Mouse (Mus musculus): ENCODE measurements around the gene Ubac2. TPM values are rescaled to one million over a fixed set of nuclear protein-coding genes. Genes with fewer than 3 reads are reported as not detected.

The Ubac2 gene
- total RNA-seq, 1 experiment, result 41.5 TPM

DNA sequence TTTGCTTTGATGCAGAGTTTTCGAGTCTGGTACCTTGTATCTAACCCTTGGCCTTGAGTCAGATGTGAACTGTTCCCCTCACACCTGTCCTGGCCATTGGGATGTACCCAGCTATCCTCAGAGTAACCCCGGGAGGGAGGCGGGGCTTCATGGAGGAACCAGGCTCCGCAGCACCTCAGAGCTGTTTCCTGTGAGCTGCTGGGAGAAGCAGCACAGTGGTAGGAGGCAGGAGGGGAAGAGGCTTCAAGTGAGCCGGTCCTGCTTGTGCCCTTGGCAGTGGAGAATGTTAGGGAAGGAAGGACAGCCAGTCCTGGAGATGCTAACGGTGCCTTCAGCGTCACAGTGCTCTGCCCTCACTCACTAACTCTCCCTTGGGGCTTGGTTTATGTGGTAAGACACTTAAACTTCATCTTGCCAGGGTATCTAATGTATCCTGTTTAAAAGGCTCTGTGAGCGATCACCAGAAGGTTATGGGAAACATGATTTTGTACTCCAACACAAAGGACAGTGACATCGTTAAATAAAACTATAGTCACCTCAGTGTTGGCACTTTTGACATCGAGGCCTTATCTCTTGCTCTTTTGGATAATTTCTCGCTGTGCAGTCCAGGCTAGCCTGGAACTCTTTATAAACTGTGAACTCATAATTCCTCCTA lies 59.3 kb downstream of the Ubac2 start:
- Histone ChIP-seq H3K4me1 (ENCODE audit: control insufficient read depth in 2 of 2, insufficient read depth in 2 of 2, low read length in 2 of 2, poor library complexity in 1 of 2) (no peaks in the 10 kb centered on the region; a peak in 1 of 4 replicates), H3K27ac (ENCODE audit: insufficient read depth, low read depth, low read length, poor library complexity, severe bottlenecking) (no peak overlapping the region), H3K36me3 (ENCODE audit: control insufficient read depth, insufficient read depth, low read length, poor library complexity, severe bottlenecking) (no peaks in the 10 kb centered on the region; the same call in 1 of the 2 replicates), H3K4me3 (ENCODE audit: insufficient read depth in 1 of 2, low read depth in 1 of 2, low read length in 2 of 2, poor library complexity in 1 of 2, severe bottlenecking in 1 of 2) (no peak overlapping the region), H3K9me3 (ENCODE audit: control insufficient read depth, insufficient read depth, low read depth, low read length) (no peaks in the 10 kb centered on the region), H3K9ac (ENCODE audit: insufficient read depth, low read depth, low read length, poor library complexity, severe bottlenecking) (no peak overlapping the region)
- DNase-seq (ENCODE audit: low read depth, low spot score), result no peak
- in situ Hi-C loops (cut with MboI; ENCODE audit: low sequenced_read_pairs in 2 of 2, unreplicated experiment in 2 of 2), result no loop called here
- TF ChIP-seq CHD2 (IDR thresholded peaks at IDR 0.05; ENCODE audit: low read depth, low read length) (no peak), HCFC1 (IDR thresholded peaks at IDR 0.05; ENCODE audit: borderline replicate concordance, insufficient read depth, low read length) (no peak), MAFK (IDR thresholded peaks at IDR 0.05; ENCODE audit: insufficient read depth, low read depth, low read length) (no peak), ZNF384 (IDR thresholded peaks at IDR 0.05; ENCODE audit: low read depth, low read length) (no peak), ZC3H11A (IDR thresholded peaks at IDR 0.05; ENCODE audit: borderline replicate concordance, low read depth, low read length) (no peak)

DNA sequence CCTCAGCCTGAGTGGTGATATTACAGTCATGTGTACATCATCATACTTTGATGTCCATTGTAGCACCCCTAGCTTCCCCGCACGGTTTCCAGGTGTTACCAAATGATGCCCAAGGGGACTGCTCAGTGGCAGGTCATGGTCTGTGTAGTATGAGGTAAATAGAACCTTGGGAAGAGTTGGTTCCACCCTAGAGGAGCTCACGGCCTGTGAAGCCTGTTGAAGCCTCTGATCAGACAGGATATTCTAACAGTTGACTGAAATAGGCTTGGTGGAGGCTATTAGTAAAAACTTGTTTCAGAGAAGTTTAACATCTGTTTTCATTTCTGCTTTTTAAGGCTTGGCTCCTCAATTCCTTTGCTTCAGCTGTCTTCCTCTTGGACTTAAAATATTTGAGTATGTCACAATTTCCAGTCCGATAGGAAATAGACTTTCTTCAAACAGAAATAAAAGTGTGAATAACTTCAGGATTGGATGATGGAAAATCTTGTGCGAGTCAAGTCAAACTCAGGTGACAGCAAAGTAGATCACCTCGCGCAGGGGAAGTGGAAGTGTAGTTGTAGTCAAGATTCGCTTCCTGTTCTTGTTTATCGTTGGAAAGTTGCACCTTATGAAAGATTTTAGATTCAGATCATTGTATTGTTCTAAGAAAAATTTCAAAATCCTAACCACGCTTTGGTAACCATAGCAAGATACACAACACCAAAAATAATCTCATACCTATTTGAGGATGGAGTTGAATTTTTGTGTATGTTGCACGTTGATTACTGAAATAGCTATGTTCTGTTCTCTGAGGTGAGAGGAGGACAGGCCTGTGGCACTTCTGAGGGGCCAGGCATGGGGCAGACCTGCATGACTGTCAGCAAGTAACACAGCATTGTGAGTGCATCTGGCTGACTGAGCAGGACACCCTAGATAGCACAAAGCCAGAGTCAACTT lies 60.1 kb downstream of the Ubac2 start:
- Histone ChIP-seq H3K9me3 (ENCODE audit: control insufficient read depth, insufficient read depth, low read depth, low read length) (no peaks in the 10 kb centered on the region), H3K27ac (ENCODE audit: insufficient read depth, low read depth, low read length, poor library complexity, severe bottlenecking) (no peak overlapping the region), H3K4me1 (ENCODE audit: control insufficient read depth in 2 of 2, insufficient read depth in 2 of 2, low read length in 2 of 2, poor library complexity in 1 of 2) (no peaks in the 10 kb centered on the region; a peak in 1 of 4 replicates), H3K9ac (ENCODE audit: insufficient read depth, low read depth, low read length, poor library complexity, severe bottlenecking) (no peak overlapping the region), H3K4me3 (ENCODE audit: insufficient read depth in 1 of 2, low read depth in 1 of 2, low read length in 2 of 2, poor library complexity in 1 of 2, severe bottlenecking in 1 of 2) (no peak overlapping the region), H3K36me3 (ENCODE audit: control insufficient read depth, insufficient read depth, low read length, poor library complexity, severe bottlenecking) (no peaks in the 10 kb centered on the region; the same call in 1 of the 2 replicates)
- no peak for TF ChIP-seq ZNF384 (IDR thresholded peaks at IDR 0.05; ENCODE audit: low read depth, low read length)
- TF ChIP-seq HCFC1 (IDR thresholded peaks at IDR 0.05; ENCODE audit: borderline replicate concordance, insufficient read depth, low read length), result no peak
- TF ChIP-seq CHD2 (IDR thresholded peaks at IDR 0.05; ENCODE audit: low read depth, low read length), result no peak
- TF ChIP-seq MAFK (IDR thresholded peaks at IDR 0.05; ENCODE audit: insufficient read depth, low read depth, low read length), result no peak
- no peak for TF ChIP-seq ZC3H11A (IDR thresholded peaks at IDR 0.05; ENCODE audit: borderline replicate concordance, low read depth, low read length)
- DNase-seq (ENCODE audit: low read depth, low spot score), result no peak
- in situ Hi-C loops (cut with MboI; ENCODE audit: low sequenced_read_pairs in 2 of 2, unreplicated experiment in 2 of 2), result no loop called here

DNA sequence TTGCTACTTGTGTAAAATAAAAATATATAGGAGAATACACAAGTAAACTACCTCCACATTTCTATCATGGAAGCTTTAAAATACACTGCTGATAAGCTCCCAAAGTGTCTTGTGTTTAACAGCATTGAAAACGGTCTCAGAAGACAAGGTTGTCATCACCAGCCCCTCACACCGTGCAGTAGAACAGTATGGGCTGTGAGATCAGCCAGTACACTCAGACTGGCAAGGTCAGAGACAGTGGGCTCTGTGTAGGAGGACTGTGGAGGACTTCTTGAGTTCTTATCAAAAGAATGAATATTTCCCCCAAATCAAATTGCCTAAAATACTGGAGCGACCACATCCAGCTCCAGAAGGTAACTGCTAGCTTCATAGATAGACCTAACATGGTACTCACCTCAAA lies 61.2 kb downstream of the Ubac2 start:
- in situ Hi-C loops (cut with MboI; ENCODE audit: low sequenced_read_pairs in 2 of 2, unreplicated experiment in 2 of 2), result no loop called here
- no peaks in the 10 kb centered on the region for H3K36me3 ChIP-seq (ENCODE audit: control insufficient read depth, insufficient read depth, low read length, poor library complexity, severe bottlenecking)
- H3K27ac ChIP-seq (ENCODE audit: insufficient read depth, low read depth, low read length, poor library complexity, severe bottlenecking), result no peak overlapping the region
- no peak overlapping the region for H3K4me3 ChIP-seq (ENCODE audit: insufficient read depth in 1 of 2, low read depth in 1 of 2, low read length in 2 of 2, poor library complexity in 1 of 2, severe bottlenecking in 1 of 2)
- H3K9ac ChIP-seq (ENCODE audit: insufficient read depth, low read depth, low read length, poor library complexity, severe bottlenecking), result no peak overlapping the region
- no peak for DNase-seq (ENCODE audit: low read depth, low spot score)
- H3K4me1 ChIP-seq (ENCODE audit: control insufficient read depth in 2 of 2, insufficient read depth in 2 of 2, low read length in 2 of 2, poor library complexity in 1 of 2), result no peaks in the 10 kb centered on the region; a peak in 1 of 4 replicates
- H3K9me3 ChIP-seq (ENCODE audit: control insufficient read depth, insufficient read depth, low read depth, low read length), result no peaks in the 10 kb centered on the region
- TF ChIP-seq CHD2 (IDR thresholded peaks at IDR 0.05; ENCODE audit: low read depth, low read length) (no peak), ZC3H11A (IDR thresholded peaks at IDR 0.05; ENCODE audit: borderline replicate concordance, low read depth, low read length) (no peak), ZNF384 (IDR thresholded peaks at IDR 0.05; ENCODE audit: low read depth, low read length) (no peak), MAFK (IDR thresholded peaks at IDR 0.05; ENCODE audit: insufficient read depth, low read depth, low read length) (no peak), HCFC1 (IDR thresholded peaks at IDR 0.05; ENCODE audit: borderline replicate concordance, insufficient read depth, low read length) (no peak)

DNA sequence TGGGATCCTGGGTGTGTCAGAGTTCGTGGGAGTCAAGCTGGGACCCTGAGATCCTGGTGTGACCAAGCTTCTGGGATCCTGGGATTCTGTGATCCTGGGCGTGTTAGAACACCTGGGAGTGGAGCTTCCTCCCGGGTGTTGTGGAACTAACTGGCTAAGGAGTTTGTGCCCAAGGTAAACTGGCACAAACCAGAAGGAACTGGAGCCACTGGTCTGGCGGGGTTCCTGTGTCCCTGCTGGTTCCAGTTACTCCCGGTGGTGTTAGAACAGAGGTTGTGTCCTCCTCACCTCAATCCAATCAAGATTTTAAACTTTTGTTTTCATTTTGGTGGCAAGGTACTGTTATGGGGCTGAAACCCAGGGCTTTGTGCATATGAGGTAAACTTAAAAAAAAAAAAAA lies 67.7 kb downstream of the Ubac2 start:
- H3K27ac ChIP-seq (ENCODE audit: insufficient read depth, low read depth, low read length, poor library complexity, severe bottlenecking), result peak overlapping the region; percentile 32
- DNase-seq (ENCODE audit: low read depth, low spot score), result peak; percentile 62
- H3K36me3 ChIP-seq (ENCODE audit: control insufficient read depth, insufficient read depth, low read length, poor library complexity, severe bottlenecking), result no peaks in the 10 kb centered on the region
- H3K9me3 ChIP-seq (ENCODE audit: control insufficient read depth, insufficient read depth, low read depth, low read length), result no peaks in the 10 kb centered on the region
- H3K4me3 ChIP-seq (ENCODE audit: insufficient read depth in 1 of 2, low read depth in 1 of 2, low read length in 2 of 2, poor library complexity in 1 of 2, severe bottlenecking in 1 of 2), result no peak overlapping the region
- in situ Hi-C loops (cut with MboI; ENCODE audit: low sequenced_read_pairs in 2 of 2, unreplicated experiment in 2 of 2), result no loop called here
- peaks cover 2 to 4% of the 10 kb centered on the region in 2 experiments; a peak in 2 of 4 replicates for H3K4me1 ChIP-seq (ENCODE audit: control insufficient read depth in 2 of 2, insufficient read depth in 2 of 2, low read length in 2 of 2, poor library complexity in 1 of 2)
- TF ChIP-seq ZNF384 (IDR thresholded peaks at IDR 0.05; ENCODE audit: low read depth, low read length) (no peak), CHD2 (IDR thresholded peaks at IDR 0.05; ENCODE audit: low read depth, low read length) (no peak)
- H3K9ac ChIP-seq (ENCODE audit: insufficient read depth, low read depth, low read length, poor library complexity, severe bottlenecking), result no peak overlapping the region

Measured in ES-E14 (cell line).